Mouse (Mus musculus): ENCODE results near the gene Miga1. TPM values are rescaled to one million over a fixed set of nuclear protein-coding genes. Genes with fewer than 3 reads are reported as not detected.

Gene Miga1
- total RNA-seq, 2 experiments from 2014 or later: 17.2 to 17.7 TPM

DNA sequence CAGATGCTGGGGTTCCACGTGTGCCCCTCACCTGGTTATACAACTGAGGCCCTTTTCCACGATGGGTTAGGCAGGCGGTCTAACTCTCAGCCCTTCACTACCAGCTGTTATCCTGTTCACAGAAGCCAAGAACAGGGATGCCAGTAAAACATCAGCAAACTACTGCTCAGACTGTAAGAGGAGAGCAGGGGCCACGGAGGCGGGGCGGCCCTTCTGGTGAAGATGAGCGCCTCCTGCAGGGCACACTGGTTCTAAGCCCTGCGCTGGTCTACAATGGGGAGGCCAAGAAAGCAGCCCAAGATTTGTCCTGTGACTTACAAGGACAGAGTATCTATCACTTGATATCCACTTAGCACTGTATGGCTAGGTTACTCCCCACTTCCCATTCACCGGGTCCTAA lies 52.4 kb downstream of the Miga1 start:
- DNase-seq: no peak

DNA sequence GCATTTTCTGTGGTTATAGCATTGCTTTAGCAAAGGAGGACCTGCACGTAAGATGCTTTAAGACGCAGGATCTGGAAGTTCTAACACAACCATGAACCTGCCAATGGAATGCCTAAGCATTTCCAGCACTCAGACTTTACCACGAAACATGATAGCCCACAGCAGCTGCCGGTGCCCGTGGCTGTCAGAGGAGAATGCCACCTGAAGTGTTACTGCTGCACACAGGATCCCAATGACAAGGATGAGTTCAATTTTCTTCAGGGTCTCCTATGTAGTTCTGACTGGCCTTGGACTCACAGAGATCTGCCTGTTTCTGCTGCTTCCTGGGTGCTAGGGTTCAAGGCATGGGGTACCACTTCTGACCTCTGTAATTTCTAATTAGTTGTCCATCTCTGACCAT lies 55.4 kb downstream of the Miga1 start:
- DNase-seq: no peak

DNA sequence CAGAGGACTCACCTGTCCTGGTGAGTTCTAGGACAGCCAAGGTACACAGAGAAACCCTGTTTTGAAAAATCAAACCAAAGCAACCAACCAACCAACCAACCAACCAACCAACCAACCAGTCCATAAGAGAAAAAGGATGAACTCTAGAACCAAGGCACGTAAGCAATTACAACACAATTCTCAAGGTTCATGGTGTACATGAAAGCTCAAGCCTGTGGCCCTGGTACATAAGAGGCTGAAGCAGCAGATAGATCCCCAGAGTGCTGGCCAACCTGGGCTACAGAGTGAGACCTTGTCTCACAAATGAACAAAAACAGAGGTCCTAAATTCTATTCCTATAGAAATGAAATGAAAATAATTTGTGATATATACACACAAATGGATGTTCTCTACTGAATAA lies 55.9 kb downstream of the Miga1 start:
- no peak for DNase-seq

DNA sequence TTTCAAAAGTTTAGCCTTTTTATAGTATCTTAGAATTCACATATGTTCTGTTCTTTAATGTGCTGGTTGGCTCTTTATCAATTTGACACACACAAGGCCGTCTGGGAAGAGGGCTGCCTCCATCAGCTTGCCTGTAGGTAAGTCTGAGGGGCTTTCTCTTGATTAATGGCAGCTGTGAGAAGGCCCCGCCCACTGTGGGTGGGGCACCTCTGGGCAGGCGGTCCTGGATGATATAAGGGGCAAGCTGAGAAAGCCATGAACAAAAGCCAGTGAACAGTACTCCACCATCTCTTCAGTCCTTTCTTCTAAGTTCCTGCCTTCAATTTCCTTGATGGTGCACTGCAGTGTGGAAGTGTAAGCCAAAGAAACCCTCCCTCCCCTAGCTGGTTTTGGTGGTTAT lies 58.1 kb downstream of the Miga1 start:
- DNase-seq: no peak

DNA sequence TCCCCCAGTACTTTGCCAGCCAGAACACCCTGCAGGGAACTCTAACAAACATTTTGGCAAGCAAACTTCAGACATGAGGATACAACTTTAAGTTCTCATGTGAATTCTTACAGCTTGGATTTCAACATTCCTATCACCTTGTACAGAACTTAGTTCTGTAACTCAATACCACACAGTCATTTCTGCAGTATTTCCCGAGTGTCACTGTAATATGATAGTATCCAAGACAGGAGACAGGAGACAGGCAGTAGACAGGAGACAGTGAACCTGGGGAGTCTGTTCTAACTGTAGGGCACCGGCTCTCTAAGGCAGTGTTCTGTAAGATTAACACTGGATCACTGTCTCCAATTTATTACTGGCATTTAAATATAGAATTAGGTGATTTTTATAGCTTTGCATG lies 61.8 kb downstream of the Miga1 start:
- no peak for DNase-seq

DNA sequence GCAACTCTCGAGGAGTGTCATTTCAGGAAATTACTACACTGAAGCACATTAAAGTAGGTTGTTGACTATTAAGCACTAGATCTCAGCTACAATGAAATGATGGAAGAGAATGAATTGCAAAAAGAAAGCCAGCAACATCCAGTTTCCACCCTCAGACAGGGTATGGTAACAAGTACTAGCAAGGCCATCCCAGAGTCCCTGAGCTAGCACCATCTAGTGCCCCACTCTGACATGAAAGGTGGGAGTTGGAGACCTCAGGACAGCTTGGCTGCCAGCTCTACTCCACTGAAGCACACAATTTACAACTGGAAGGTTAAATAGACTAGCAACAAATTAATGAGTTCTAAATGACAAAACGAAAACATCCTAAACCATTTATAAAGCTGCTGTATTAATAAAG lies 62.3 kb downstream of the Miga1 start:
- DNase-seq: no peak

DNA sequence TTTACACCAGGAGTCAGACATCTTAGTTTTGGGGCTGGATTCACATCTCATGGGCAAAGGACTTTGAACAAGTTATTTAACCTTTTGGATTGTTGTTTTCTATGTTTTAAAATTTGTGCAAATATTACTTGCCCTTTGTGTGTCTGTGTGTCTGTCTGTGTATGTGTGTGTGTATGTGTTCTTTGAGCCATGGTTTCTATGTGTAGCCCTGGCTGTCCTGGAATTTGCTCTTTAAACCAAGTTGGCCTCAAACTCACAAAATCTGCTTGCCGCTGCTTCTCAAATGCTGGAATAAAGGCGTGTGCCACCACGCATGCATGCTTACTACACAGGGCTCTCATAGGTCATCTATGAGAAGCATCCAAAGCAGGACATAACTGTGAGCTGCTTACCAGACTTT lies 63.3 kb downstream of the Miga1 start:
- no peak for DNase-seq

DNA sequence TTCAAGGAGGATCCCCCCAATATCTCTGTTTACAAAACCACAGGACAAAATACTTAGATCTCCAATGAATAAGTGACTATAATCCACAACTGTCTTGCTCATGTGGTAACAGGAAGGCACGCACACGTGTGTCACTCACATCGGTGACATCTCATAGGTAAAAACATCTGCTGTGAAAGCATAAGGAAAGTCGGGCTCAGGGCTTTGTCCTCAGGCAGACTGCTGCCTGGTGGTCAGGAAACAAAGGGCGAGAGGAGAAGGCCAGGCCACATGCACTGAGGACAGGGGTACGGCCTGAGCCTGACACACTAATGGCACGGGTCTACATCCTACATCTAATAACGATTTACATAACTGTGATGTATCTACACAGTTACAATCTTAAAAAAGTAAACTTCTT lies 65.2 kb downstream of the Miga1 start:
- DNase-seq: no peak

DNA sequence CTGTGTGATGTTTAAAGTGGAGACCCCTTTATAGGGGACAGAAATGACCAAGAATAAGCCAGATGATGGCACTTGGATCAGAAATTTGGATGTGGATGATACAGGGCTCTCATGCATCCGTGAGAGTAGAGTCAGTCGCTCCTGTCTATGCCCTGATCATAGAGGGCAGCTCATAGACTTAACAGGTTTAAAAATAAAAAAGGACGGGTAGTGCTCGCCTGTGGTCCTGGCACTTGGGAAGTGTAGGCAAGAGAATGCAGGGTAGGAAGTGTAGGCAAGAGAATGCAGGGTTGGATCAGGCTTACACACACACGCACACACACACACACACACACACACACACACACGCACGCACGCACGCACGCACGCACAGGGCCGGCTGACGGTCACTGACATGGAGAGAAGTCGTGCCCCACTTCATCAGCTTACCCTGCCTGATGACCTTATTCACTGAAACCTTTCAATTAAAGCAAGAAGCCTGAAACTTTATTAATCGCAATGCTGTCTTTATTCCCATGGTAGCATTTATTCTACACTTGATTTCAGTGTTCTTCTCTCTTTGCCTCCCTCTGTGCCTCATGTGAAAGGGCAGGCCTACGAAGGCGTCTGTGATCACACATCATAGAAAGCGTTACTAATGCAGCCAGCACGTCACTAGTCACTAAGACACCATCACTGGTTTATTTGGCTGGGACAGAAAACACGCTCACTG lies 67.1 kb downstream of the Miga1 start:
- DNase-seq: no peak

DNA sequence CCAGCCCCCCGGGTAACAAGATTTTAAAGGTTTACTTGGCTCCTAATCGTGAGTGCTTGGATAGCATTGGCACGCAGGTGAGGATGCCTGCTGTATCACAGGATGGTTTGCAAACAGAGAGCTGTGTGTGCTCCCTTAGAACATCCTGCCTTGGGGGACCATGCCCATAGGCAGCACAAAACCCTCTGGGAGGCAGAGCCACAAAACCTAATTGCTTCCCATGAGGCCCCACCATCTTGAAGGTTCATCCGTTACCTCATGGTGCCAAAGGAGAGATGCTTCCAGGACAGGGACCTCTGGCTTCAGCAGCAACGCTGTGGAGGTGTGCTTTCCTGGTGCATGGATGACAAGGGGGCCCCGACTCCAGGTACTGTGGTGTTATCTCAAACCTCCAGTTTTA lies 68.3 kb downstream of the Miga1 start:
- no peak for DNase-seq

DNA sequence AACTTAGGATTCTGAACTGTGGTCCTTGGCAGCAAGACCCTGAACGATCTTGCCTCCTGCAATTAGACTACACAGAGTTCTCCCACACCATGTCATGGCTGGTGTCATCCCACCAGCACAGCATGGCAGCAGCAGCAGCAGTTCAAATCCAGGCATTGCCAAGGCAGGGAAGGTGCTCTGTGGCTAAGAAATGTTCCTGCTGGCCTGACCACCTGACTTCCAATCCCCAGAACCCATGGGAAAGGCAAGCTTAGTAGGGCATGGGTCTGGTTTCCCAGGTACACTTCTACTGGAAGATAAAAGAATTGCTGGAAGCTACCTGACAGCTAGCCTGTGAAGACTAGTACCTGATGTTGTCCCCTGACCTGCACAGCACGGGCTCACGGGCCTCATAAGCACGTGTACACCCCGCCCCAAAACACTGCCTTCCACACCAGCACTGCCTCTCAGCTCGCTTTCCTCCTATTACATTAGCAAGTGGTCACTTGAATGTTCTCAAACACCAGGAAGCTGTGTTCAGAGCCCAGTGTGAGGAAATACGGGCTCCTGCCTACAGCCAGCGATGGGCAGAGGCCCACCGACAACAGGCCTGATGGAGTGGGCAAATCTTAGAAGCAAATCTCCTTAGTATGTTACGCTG lies 69.0 kb downstream of the Miga1 start:
- no peak for DNase-seq

DNA sequence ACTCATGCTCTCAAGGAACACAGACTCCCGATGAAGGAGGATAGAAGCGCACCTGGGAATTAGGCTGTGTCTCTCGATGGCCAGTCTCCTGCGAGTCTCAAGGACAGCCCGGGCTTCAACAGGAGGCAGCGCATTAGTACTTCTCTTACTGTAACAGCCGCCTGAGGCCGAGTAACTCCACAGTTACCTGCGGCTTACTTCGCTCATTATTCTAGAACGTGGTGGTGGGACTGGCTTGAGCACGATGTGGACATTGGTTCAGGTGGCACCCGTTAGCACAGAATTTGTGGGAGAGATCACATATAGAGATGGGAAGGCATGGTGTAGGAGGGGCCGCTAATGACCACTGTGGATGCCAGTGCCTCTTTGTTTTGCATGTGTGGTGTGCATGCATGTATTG lies 72.1 kb downstream of the Miga1 start:
- DNase-seq: no peak

DNA sequence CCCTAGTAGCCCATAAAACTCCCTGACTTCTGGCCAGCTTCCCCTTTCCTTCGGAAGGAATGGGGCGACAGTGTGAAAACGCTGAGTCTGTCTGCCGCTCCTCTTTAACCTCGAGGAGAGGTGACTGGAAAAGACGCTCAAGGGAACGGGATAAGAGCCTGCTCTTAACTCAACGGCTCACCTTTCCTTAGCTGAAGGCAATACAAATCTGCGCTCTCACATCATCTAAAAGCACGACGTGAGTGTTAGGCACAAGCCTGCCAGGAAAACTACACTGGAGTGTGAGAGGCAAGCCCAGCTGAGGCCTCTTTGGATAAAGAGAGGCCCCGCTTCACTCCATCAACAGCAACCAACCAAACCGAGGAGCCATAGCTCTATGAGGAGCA lies 74.2 kb downstream of the Miga1 start, which contains the start of gene Nexn:
Gene Nexn (minus strand): TSS at position 315 of the 386 bp plus-strand sequence.
- no peak for DNase-seq

DNA sequence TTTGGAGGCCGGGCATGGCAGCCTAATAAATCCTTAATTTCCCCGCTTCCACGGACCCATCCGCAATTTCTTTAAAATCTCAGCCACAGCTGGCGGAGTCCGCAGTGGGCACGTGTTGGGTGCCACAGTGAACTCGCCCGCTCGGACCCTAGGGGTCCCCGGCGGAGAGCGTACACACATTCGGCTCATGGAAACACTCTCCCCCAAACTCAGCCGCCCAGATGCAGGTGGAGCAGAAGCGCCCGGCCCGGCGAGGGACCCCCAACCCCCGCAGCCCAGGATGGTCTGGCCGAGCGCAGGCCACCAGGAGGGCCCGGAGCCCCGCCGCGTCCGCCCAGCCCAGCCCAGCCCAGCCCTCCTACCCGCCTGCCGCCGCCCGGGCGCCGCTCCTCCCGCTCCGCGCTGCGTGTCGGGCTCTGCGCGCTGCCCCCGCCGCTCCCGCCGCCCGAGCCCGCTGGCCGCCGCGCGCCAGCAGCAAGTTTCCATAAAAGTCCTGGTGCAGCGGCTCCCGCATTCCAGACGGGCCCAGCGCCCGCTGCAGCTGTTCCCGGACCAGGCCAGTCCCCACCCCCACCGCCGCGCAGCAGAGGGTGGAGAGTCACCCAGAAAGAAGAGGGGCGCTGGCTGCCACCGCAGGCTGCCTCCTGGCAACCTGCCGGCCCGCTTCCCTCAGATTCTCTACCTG lies 74.7 kb downstream of the Miga1 start:
- DNase-seq: peak; percentile 93

DNA sequence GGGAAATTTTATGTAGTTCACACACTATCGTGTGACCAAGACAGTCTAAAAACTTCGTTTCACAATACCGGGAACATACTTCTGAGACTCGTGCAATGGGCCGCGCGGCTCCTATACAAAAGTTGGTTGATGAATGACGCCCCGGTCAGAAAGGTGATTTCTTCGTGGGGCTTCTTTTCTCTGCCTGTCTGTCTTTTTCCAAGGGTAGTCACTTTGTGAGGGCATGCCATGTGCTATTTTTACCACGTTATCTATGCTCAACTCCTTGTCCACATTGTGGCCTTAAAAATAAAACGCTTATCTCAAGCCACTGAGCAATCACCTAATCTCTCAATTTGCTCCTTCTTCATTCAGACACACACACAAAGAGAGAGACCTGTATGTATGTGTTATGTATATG lies 75.4 kb downstream of the Miga1 start:
- peak; percentile 38 for DNase-seq

DNA sequence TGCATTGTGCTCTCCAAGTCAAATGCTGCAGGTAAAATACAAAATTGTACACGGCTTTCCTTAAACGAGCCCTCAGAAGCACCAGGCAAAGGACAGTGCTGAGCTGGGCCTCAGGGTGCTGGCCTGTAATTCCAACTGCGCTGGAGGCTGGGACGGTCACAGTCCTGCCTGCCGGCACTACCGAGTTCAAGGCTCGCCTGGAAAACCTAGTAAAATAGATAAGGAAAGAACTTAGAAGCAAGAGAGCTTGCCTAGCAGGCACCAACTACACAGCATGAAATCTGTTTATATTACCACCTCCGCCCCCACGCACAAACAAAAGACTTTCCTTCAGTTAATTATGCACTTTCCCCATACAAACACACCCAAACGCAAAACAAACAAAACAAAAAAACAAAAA lies 75.8 kb downstream of the Miga1 start:
- DNase-seq: no peak

DNA sequence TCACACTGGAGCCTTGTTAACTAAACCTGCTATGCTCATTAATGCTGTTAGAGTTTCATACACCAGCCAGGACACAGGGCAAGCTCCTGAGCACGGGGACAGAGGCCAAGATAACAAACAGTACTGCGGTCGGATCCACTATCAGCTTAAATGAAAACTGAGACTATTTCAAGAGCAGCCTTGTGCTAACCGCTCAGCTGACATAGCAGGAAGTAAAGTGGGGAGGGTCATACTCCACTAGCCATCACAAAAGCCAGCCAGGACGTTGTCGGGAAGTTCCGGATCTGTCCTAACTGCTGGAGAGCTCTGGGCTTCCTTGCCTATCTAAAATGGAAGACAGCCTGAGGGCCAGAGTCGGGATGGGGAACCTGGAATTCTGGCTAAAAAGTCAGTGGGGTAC lies 78.3 kb downstream of the Miga1 start:
- peak; percentile 46 for DNase-seq

DNA sequence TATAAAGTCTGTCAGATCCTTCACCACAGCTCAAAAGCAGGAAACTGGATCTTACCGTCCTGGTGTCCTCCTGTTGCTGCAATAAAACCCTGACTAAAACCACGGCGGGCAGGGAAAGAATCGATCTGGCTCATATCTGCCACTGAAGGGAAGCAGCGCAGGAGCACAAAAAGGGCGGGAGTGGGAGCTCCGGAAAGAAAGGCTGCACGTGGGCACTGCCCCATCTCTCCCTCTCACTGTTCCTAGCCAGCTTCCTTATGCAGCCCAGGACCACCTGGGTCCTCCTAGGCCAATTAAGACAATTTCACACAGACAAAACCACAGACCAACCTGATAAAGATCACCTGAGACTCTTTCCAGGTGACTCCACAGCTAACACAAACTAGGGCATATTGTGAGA lies 78.8 kb downstream of the Miga1 start:
- DNase-seq: no peak

DNA sequence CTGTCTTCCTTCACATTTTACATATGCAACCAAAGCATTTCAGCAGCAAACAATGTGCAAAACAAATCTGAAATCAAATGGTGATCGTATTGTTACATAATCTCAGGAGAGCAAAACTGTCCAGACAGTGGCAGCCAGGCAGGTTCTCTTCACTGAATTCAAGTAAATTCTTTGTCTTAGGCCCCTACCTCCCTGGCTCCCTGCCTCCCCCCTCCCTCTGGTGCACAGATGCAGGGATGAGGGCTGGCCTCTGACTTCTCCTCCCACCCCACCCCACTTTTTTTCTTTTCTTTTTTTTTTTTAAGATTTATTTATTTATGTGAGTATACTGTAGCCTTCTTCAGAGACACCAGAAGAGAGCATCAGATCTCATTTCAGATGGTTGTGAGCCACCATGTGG lies 79.8 kb downstream of the Miga1 start:
- DNase-seq: no peak

DNA sequence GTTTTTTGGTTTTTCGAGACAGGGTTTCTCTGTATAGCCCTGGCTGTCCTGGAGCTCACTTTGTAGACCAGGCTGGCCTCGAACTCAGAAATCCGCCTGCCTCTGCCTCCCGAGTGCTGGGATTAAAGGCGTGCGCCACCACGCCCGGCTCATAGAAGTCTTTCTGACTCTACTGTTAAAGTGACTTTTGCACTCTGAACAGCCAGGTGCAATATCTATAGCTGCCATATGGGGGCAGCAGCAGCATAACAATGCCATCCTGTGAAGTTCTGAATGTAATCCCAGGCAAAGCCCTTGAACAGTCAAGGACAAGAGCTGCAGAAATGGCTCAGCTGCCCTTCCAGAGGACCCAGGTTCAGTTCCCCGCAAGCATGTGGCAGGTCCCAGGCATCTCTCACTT lies 80.8 kb downstream of the Miga1 start:
- peak; percentile 90 for DNase-seq

DNA sequence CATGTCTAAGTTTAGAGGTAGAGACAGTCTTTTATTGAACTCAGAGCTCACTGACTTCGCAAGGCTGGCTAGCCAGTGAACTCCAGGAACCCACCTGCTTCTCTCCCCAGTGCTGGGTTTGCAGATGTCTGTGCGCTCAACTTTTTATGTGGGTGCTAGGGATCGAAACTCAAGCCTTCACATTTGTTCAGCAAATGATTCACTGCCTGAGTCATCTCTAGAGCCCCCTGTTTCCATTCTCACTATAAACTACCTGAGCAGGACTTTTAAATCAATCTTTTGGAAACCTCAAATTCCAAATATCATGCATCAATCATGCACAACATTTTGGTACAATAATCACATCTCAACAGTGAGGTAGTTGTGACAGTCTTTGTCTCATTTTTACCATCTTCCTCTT lies 82.7 kb downstream of the Miga1 start:
- no peak for DNase-seq

DNA sequence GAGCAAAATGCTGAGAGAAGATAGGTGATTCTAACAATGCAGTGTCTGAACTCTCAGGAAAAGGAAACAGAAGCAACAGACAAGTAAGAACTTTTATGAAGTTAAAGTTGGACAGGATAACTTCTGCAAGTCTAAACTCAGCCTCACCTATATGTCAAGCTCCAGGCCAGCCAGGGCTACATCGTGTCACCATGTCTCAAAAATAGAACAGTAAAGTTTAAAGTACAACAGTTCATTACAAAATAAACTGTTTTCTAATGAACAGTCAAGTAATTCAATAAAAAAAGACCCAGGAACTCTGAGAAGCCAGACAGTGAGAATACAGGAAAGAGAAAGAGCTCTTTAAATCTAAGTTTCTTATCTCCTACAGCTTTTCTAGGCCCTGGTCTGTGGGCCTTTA lies 89.7 kb downstream of the Miga1 start:
- no peak for DNase-seq

DNA sequence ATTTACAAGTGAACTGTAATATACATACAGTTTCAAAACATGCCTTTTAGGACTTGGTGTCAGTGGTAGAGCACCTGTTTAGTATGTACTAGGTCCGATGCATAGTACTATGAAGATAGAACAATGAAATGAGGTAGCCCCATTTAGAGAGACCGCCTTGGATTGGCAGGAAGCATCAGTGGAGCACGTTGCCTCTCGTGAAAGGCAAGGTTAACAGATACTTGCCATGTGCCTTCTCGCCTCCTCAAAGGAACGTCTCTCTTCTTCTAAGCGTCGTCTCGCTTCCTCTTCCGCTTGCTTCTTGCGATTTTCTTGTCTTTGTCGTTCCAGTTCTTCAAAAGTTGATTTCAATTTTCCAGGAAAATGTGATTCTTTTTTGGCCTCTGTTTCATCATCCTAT lies 92.5 kb downstream of the Miga1 start:
- DNase-seq: no peak

DNA sequence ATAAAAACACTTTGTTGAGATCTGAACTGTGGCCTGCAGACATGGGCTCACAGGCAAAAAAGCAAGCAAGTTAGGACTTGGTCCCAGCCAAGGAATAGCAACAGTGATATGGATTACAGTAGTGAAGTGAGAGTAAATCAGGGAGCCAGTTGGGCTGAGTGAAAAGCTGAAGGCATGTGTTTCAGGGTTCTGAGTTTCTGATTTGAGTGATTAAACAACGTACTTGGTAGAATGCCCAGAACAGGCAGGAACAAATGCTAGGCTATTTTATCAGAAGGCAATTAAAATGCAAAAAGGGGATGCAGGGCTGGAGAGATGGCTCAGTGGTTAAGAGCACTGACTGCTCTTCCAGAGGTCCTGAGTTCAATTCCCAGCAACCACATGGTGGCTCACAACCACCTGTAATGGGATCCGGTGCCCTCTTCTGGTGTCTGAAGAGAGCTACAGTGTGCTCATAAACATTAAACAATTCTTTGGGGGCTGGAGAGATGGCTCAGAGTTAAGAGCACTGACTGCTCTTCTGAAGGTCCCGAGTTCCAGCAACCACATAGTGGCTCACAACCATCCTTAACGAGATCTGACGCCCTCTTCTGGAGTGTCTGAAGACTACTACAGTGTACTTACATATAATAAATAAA lies 94.8 kb downstream of the Miga1 start:
- no peak for DNase-seq

Measured in heart, postnatal 4 days (tissue).